Mouse (Mus musculus): Measurements from ENCODE around the gene Srebf2.

- TF ChIP-seq CTCF (IDR thresholded peaks at IDR 0.05) (no peak), POLR2A (IDR thresholded peaks at IDR 0.05; ENCODE audit: insufficient read depth, low read depth, low read length) (no peak)
These were observed 83.2 kb downstream of the Srebf2 start for GRCm38 (mm10) chr15:82230098-82230611.
